Mouse (Mus musculus) embryonic fibroblast, embryonic 13.5 days (primary cell): ENCODE measurements around the gene Fcgbp.

ENCODE experiments used
- CTCF ChIP-seq: IDR thresholded peaks from 2 replicates; pipeline ENCODE4 v1.5.1; 2011; ENCODE audit warnings: mild to moderate bottlenecking, control low read depth, low read length, moderate library complexity, borderline replicate concordance; ENCODE audit not compliant: insufficient read depth
- POLR2A ChIP-seq: IDR thresholded peaks from 2 replicates; pipeline ENCODE4 v1.6.1; 2011; ENCODE audit warnings: low read depth, mild to moderate bottlenecking, control low read depth, low read length, moderate library complexity

DNA sequence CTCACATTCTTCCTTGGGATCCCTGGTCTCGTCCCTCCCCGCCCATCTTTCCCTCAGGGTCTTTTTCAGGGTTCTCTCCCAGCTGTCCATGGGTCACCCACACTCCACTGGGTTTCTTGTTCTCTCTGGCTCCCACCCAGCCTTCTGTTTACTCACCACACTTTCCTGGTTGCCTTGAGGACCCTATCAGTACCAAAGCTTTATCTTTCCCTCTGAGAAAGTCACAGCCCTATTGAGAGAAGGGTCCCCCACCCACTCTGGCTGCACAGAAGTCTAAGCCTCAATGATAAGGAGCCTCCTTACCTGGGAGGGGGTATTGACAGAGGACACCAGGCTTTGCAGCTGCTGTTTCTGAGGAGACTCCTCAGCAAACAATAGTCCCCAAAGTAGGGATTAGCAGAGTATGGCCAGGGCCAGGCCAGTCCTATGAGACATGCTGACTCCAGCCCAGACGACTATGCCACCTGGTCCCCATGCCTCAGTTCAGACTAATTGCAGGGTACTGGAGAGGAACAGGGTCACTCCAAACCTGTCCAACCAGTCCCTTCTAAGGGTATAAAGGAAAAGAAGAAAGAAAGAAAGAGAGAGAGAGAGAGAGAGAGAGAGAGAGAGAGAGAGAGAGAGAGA is 1.4 kb upstream of the Fcgbp start:
- no peak for TF ChIP-seq POLR2A
- TF ChIP-seq CTCF = no peak
